Mouse (Mus musculus) lung, embryonic 14.5 days (tissue): ENCODE data around the gene Mrpl45. TPM values are rescaled to one million over a fixed set of nuclear protein-coding genes. Genes with fewer than 3 reads are reported as not detected.

Source experiments
- ATAC-seq: fragments of 200-750 bp; cut with Nextera tagmentation; 2 replicates; pipeline ENCODE4 v1.8.0; 2017; ENCODE audit warnings: mild to moderate bottlenecking, moderate TSS enrichment, moderate library complexity; ENCODE audit not compliant: insufficient read depth
- DNase-seq: peaks from one replicate; pipeline ENCODE4 v3.0.0-alpha.2; 2015
- H3K27ac ChIP-seq: fragments of 300-500 bp; sonication (generic); 2 replicates; pipeline ENCODE4 v1.5.1; 2014; ENCODE audit warnings: low read depth, mild to moderate bottlenecking, moderate library complexity
- H3K27me3 ChIP-seq: fragments of 300-500 bp; sonication (generic); 2 replicates; pipeline ENCODE4 v1.6.1; 2014; ENCODE audit warnings: low read length, control low read depth; ENCODE audit not compliant: insufficient read depth
- H3K36me3 ChIP-seq: fragments of 300-500 bp; sonication (generic); 2 replicates; pipeline ENCODE4 v1.6.1; 2014; ENCODE audit warnings: control low read depth; ENCODE audit not compliant: insufficient read depth
- H3K4me1 ChIP-seq: fragments of 300-500 bp; sonication (generic); 2 replicates; pipeline ENCODE4 v1.6.1; 2014; ENCODE audit warnings: antibody characterized with exemption, control low read depth; ENCODE audit not compliant: insufficient read depth
- H3K4me2 ChIP-seq: fragments of 300-500 bp; sonication (generic); 2 replicates; pipeline ENCODE4 v1.6.1; 2014; ENCODE audit warnings: mild to moderate bottlenecking
- H3K4me3 ChIP-seq: fragments of 300-500 bp; sonication (generic); 2 replicates; pipeline ENCODE4 v1.5.1; 2014; ENCODE audit warnings: low read depth, low read length
- H3K9ac ChIP-seq: fragments of 300-500 bp; sonication (generic); 2 replicates; pipeline ENCODE4 v1.6.1; 2014
- H3K9me3 ChIP-seq: fragments of 300-500 bp; sonication (generic); 2 replicates; pipeline ENCODE4 v1.6.1; 2016; ENCODE audit warnings: low read depth, low read length, control low read depth
- CTCF ChIP-seq: IDR thresholded peaks from 2 replicates; pipeline ENCODE4 v1.5.1; 2016; ENCODE audit warnings: antibody characterized with exemption, low read depth
- WGBS: fragments of 180-500 bp; shearing (Covaris S2); extraction: QIAGEN DNeasy Blood & Tissue Kit; methylation state at CpG from one replicate; pipeline ENCODE4 v1.1.7; 2014; 5-methylcytosine and 5-hydroxymethylcytosine counted together
- polyA plus RNA-seq: library from polyadenylated mRNA; unstranded; fragments of >200 nt; fragmentation: Nextera tagmentation; extraction: Ambion mirVana; gene quantifications from 2 replicates; pipeline ENCODE4 v1.2.1, GENCODE M21; 2014

The Mrpl45 gene
- polyA plus RNA-seq, 1 experiment from 2014 or later: 46.0 TPM

- H3K27ac ChIP-seq: no peak overlapping the region
- no peaks in the 10 kb centered on the region for H3K9me3 ChIP-seq
- no peak for ATAC-seq
- 73% methylated on average over 1 of the region's 1 CpGs for WGBS
- H3K9ac ChIP-seq: no peak overlapping the region
- no peak overlapping the region for H3K4me3 ChIP-seq
- peaks cover 64% of the 10 kb centered on the region for H3K36me3 ChIP-seq
- H3K27me3 ChIP-seq: no peaks in the 10 kb centered on the region
- no peak for DNase-seq
- no peaks in the 10 kb centered on the region for H3K4me1 ChIP-seq
- TF ChIP-seq CTCF: peak; percentile 48
- H3K4me2 ChIP-seq: no peak overlapping the region
Observed at GRCm38 (mm10) chr11:97325224-97325623, 9.7 kb downstream of the Mrpl45 start.

- Histone ChIP-seq H3K27ac (no peak overlapping the region), H3K4me3 (no peak overlapping the region), H3K9me3 (no peaks in the 10 kb centered on the region), H3K27me3 (no peaks in the 10 kb centered on the region), H3K36me3 (peaks cover 65% of the 10 kb centered on the region), H3K9ac (no peak overlapping the region), H3K4me1 (no peaks in the 10 kb centered on the region), H3K4me2 (no peak overlapping the region)
- ATAC-seq (peak; percentile 56; the same call in 1 of the 2 replicates), DNase-seq (peak; percentile 91)
- TF ChIP-seq CTCF: peak; percentile 96
- 21% methylated on average over 9 of the region's 9 CpGs for WGBS
Observed at GRCm38 (mm10) chr11:97328148-97328547, 12.6 kb downstream of the Mrpl45 start.

- peak; percentile 21 for TF ChIP-seq CTCF
- Histone ChIP-seq H3K4me3 (no peak overlapping the region), H3K9ac (no peak overlapping the region), H3K27me3 (no peaks in the 10 kb centered on the region), H3K9me3 (no peaks in the 10 kb centered on the region), H3K4me2 (no peak overlapping the region), H3K27ac (no peak overlapping the region), H3K36me3 (peaks cover 48% of the 10 kb centered on the region), H3K4me1 (no peaks in the 10 kb centered on the region)
- ATAC-seq (no peak), DNase-seq (no peak)
- WGBS: 93% methylated on average over 1 of the region's 1 CpGs
Observed at GRCm38 (mm10) chr11:97330315-97330714, 14.8 kb downstream of the Mrpl45 start.

GRCm38 (mm10) chr11:97331231-97332190 is 16.0 kb downstream of the Mrpl45 start:
- H3K4me3 ChIP-seq: no peak overlapping the region
- no peaks in the 10 kb centered on the region for H3K9me3 ChIP-seq
- H3K4me1 ChIP-seq: no peaks in the 10 kb centered on the region
- no peak for ATAC-seq
- H3K27ac ChIP-seq: no peak overlapping the region
- H3K27me3 ChIP-seq: no peaks in the 10 kb centered on the region
- TF ChIP-seq CTCF: no peak
- peaks cover 36% of the 10 kb centered on the region for H3K36me3 ChIP-seq
- WGBS: 81% methylated on average over 12 of the region's 12 CpGs
- no peak overlapping the region for H3K9ac ChIP-seq
- no peak for DNase-seq
- no peak overlapping the region for H3K4me2 ChIP-seq

- peaks cover 1% of the 10 kb centered on the region; the same call in 1 of the 2 replicates for H3K4me1 ChIP-seq
- H3K9ac ChIP-seq: no peak overlapping the region
- no peak for DNase-seq
- no peak for ATAC-seq
- peaks cover 31% of the 10 kb centered on the region for H3K36me3 ChIP-seq
- 42% methylated on average over 9 of the region's 9 CpGs for WGBS
- no peak for TF ChIP-seq CTCF
- no peak overlapping the region for H3K27ac ChIP-seq
- H3K9me3 ChIP-seq: no peaks in the 10 kb centered on the region
- H3K4me2 ChIP-seq: no peak overlapping the region
- peaks cover 4% of the 10 kb centered on the region; the same call in 1 of the 2 replicates for H3K27me3 ChIP-seq
- no peak overlapping the region for H3K4me3 ChIP-seq
Observed at GRCm38 (mm10) chr11:97333044-97333443, 17.5 kb downstream of the Mrpl45 start.

- ATAC-seq (no peak), DNase-seq (no peak)
- H3K4me2 ChIP-seq: no peak overlapping the region
- H3K27ac ChIP-seq: no peak overlapping the region
- peaks cover 3% of the 10 kb centered on the region; the same call in 1 of the 2 replicates for H3K4me1 ChIP-seq
- 16% methylated on average over 1 of the region's 1 CpGs for whole genome bisulfite sequencing
- no peak for TF ChIP-seq CTCF
- peaks cover 22% of the 10 kb centered on the region for H3K36me3 ChIP-seq
- H3K9ac ChIP-seq: no peak overlapping the region
- H3K27me3 ChIP-seq: peaks cover 4% of the 10 kb centered on the region; the same call in 1 of the 2 replicates
- H3K9me3 ChIP-seq: no peaks in the 10 kb centered on the region
- H3K4me3 ChIP-seq: no peak overlapping the region
Observed at GRCm38 (mm10) chr11:97333896-97334295, 18.4 kb downstream of the Mrpl45 start.

- peaks cover 3% of the 10 kb centered on the region; the same call in 1 of the 2 replicates for H3K4me1 ChIP-seq
- 67% methylated on average over 9 of the region's 9 CpGs for WGBS
- no peak overlapping the region for H3K4me3 ChIP-seq
- no peaks in the 10 kb centered on the region for H3K9me3 ChIP-seq
- H3K36me3 ChIP-seq: peaks cover 17% of the 10 kb centered on the region
- ATAC-seq (no peak), DNase-seq (no peak)
- H3K27me3 ChIP-seq: peaks cover 4% of the 10 kb centered on the region; the same call in 1 of the 2 replicates
- H3K4me2 ChIP-seq: no peak overlapping the region
- H3K27ac ChIP-seq: no peak overlapping the region
- TF ChIP-seq CTCF: no peak
- H3K9ac ChIP-seq: no peak overlapping the region
Observed at GRCm38 (mm10) chr11:97334400-97334799, 18.9 kb downstream of the Mrpl45 start.
